Mouse (Mus musculus) urinary bladder, postnatal 14 days (tissue): Measurements from ENCODE around the gene Pycard.
"Not testable (repeated sequence)": the region's sequence is repeated elsewhere in the genome, so short reads cannot be mapped to it uniquely, and the experiment has no call there.

ENCODE experiments used
- DNase-seq: peaks from one replicate; pipeline ENCODE4 v3.0.0; 2021; ENCODE audit warnings: low spot score

Pycard gene

GRCm38 (mm10) chr7:128003688-128004087 lies 10.0 kb upstream of the Pycard start, which contains the start of gene Trim72:
Trim72 (plus strand) TSS chr7:128003949.
- DNase-seq = no peak

GRCm38 (mm10) chr7:128003098-128003497 lies 9.4 kb upstream of the Pycard start:
- no peak for DNase-seq

- no peak for DNase-seq
Observed at GRCm38 (mm10) chr7:128000068-128000950, 6.6 kb upstream of the Pycard start.

GRCm38 (mm10) chr7:127999436-127999835 lies 5.8 kb upstream of the Pycard start:
- no peak for DNase-seq

- DNase-seq = no peak
Observed at GRCm38 (mm10) chr7:127992488-127993340, 953 bp downstream of the Pycard start.

- peak; percentile 86 for DNase-seq
Observed at GRCm38 (mm10) chr7:127991643-127992487, 1.8 kb downstream of the Pycard start.

GRCm38 (mm10) chr7:127988904-127989303 lies 4.8 kb downstream of the Pycard start:
- DNase-seq = no peak

GRCm38 (mm10) chr7:127980606-127981005 lies 13.1 kb downstream of the Pycard start:
- DNase-seq = no peak

GRCm38 (mm10) chr7:127978856-127979255 lies 14.8 kb downstream of the Pycard start:
- no peak for DNase-seq

- no peak for DNase-seq
Observed at GRCm38 (mm10) chr7:127974413-127974930, 19.2 kb downstream of the Pycard start.

GRCm38 (mm10) chr7:127967922-127968828 lies 25.5 kb downstream of the Pycard start:
- peak; percentile 79 for DNase-seq

- peak; percentile 94 for DNase-seq
Observed at GRCm38 (mm10) chr7:127967004-127967921, 26.4 kb downstream of the Pycard start, which contains the start of gene Fus. Fus (plus strand) TSS chr7:127967457.

GRCm38 (mm10) chr7:127966371-127966918 lies 27.2 kb downstream of the Pycard start:
- DNase-seq = no peak

- no peak for DNase-seq
Observed at GRCm38 (mm10) chr7:127959364-127959763, 34.3 kb downstream of the Pycard start.

- no peak for DNase-seq
Observed at GRCm38 (mm10) chr7:127952864-127953581, 40.6 kb downstream of the Pycard start.

GRCm38 (mm10) chr7:127946470-127947023 lies 47.1 kb downstream of the Pycard start, which contains the start of gene Prss36:
Prss36 (minus strand) TSS chr7:127946725.
- DNase-seq = peak; percentile 34

GRCm38 (mm10) chr7:127944614-127945013 lies 49.1 kb downstream of the Pycard start:
- no peak for DNase-seq

- not testable (repeated sequence) for DNase-seq
Observed at GRCm38 (mm10) chr7:127942097-127942496, 51.6 kb downstream of the Pycard start.
